Mouse (Mus musculus): ENCODE data around the gene Ipmk.

The Ipmk gene

GRCm38 (mm10) chr10:71347509-71347949, at the start of gene Ipmk:
Gene Ipmk (plus strand): TSS chr10:71347763.
- no peak for DNase-seq (ENCODE audit: extremely low read depth, low read depth, low spot score)

- DNase-seq (ENCODE audit: extremely low read depth, low read depth, low spot score), result no peak
Observed at GRCm38 (mm10) chr10:71300161-71300560, 47.4 kb upstream of the Ipmk start.

- DNase-seq (ENCODE audit: extremely low read depth, low read depth, low spot score), result no peak
Observed at GRCm38 (mm10) chr10:71302490-71302889, 45.1 kb upstream of the Ipmk start.

GRCm38 (mm10) chr10:71306190-71306589, 41.4 kb upstream of the Ipmk start:
- DNase-seq (ENCODE audit: extremely low read depth, low read depth, low spot score), result no peak

- DNase-seq (ENCODE audit: extremely low read depth, low read depth, low spot score), result no peak
Observed at GRCm38 (mm10) chr10:71306759-71307158, 40.8 kb upstream of the Ipmk start.

- no peak for DNase-seq (ENCODE audit: extremely low read depth, low read depth, low spot score)
Observed at GRCm38 (mm10) chr10:71308199-71308598, 39.4 kb upstream of the Ipmk start.

- no peak for DNase-seq (ENCODE audit: extremely low read depth, low read depth, low spot score)
Observed at GRCm38 (mm10) chr10:71310288-71310687, 37.3 kb upstream of the Ipmk start.

- no peak for DNase-seq (ENCODE audit: extremely low read depth, low read depth, low spot score)
Observed at GRCm38 (mm10) chr10:71314596-71314995, 33.0 kb upstream of the Ipmk start.

GRCm38 (mm10) chr10:71316056-71316455, 31.5 kb upstream of the Ipmk start:
- DNase-seq (ENCODE audit: extremely low read depth, low read depth, low spot score), result no peak

GRCm38 (mm10) chr10:71316497-71316896, 31.1 kb upstream of the Ipmk start:
- DNase-seq (ENCODE audit: extremely low read depth, low read depth, low spot score), result no peak

- no peak for DNase-seq (ENCODE audit: extremely low read depth, low read depth, low spot score)
Observed at GRCm38 (mm10) chr10:71323669-71324068, 23.9 kb upstream of the Ipmk start.

- no peak for DNase-seq (ENCODE audit: extremely low read depth, low read depth, low spot score)
Observed at GRCm38 (mm10) chr10:71326123-71326522, 21.4 kb upstream of the Ipmk start.

GRCm38 (mm10) chr10:71326789-71327188, 20.8 kb upstream of the Ipmk start:
- no peak for DNase-seq (ENCODE audit: extremely low read depth, low read depth, low spot score)

GRCm38 (mm10) chr10:71327386-71327785, 20.2 kb upstream of the Ipmk start:
- no peak for DNase-seq (ENCODE audit: extremely low read depth, low read depth, low spot score)

- DNase-seq (ENCODE audit: extremely low read depth, low read depth, low spot score), result no peak
Observed at GRCm38 (mm10) chr10:71328382-71328781, 19.2 kb upstream of the Ipmk start.

- no peak for DNase-seq (ENCODE audit: extremely low read depth, low read depth, low spot score)
Observed at GRCm38 (mm10) chr10:71328870-71329269, 18.7 kb upstream of the Ipmk start.

- DNase-seq (ENCODE audit: extremely low read depth, low read depth, low spot score), result no peak
Observed at GRCm38 (mm10) chr10:71329295-71329694, 18.3 kb upstream of the Ipmk start.

- DNase-seq (ENCODE audit: extremely low read depth, low read depth, low spot score), result no peak
Observed at GRCm38 (mm10) chr10:71330070-71330469, 17.5 kb upstream of the Ipmk start.

GRCm38 (mm10) chr10:71331908-71332307, 15.7 kb upstream of the Ipmk start:
- DNase-seq (ENCODE audit: extremely low read depth, low read depth, low spot score), result no peak

GRCm38 (mm10) chr10:71332376-71332775, 15.2 kb upstream of the Ipmk start:
- no peak for DNase-seq (ENCODE audit: extremely low read depth, low read depth, low spot score)

- DNase-seq (ENCODE audit: extremely low read depth, low read depth, low spot score), result peak; percentile 98
Observed at GRCm38 (mm10) chr10:71332859-71333258, 14.7 kb upstream of the Ipmk start.

GRCm38 (mm10) chr10:71337733-71338132, 9.8 kb upstream of the Ipmk start:
- no peak for DNase-seq (ENCODE audit: extremely low read depth, low read depth, low spot score)

- DNase-seq (ENCODE audit: extremely low read depth, low read depth, low spot score), result no peak
Observed at GRCm38 (mm10) chr10:71338156-71338905, 9.2 kb upstream of the Ipmk start.

All from fat pad, adult 2 months (tissue).